Mouse (Mus musculus): ENCODE results near the gene Enpp6. TPM values are rescaled to one million over a fixed set of nuclear protein-coding genes. Genes with fewer than 3 reads are reported as not detected.

The Enpp6 gene
- 1 to 10 TPM in 1 of 2 experiments, under 1 TPM in 1; 0.70 to 1.0 TPM for total RNA-seq (2021)
- long read RNA-seq, experiment 1: 0 reads
- long read RNA-seq, experiment 2, partial matches to known transcripts: 0 of 1 reads
- long read RNA-seq, experiment 2, other reads (novel, unspliced or antisense): 1 of 1 reads

DNA sequence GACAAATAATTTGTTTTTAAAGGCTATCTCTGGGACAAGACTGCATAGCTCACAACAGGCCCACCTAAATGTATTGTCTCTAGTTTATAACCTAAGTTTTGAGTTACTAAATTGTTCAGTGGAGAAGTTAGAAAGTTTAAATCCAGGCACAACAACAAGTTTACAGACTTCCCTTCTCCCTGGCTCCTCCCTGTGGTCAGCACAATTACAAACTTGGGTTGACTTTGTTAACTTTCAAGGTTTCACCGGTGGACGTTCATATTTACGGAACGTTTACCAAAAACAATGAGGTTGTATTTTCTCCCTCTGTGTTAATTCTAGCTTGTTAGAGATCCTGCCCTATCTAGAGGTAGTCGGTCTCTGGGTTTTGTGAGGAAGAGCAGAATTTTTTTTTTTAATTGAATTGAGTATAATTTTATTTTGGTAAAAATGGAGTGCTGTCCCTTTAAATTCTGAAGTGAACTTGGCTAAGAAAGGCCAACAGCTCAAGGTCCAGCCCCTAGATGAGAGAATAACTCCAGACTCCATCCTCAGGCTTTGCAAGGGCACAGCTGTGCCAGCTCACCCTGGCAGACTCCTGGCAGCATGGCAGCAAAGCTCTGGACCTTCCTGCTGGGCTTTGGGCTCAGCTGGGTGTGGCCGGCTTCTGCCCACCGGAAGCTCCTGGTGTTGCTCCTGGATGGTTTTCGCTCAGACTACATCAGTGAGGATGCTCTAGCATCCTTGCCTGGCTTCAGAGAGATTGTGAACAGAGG lies at the start of gene Enpp6:
Gene Enpp6, plus strand, starts transcription at position 502 of the 755 bp plus-strand sequence.
- peak in 1 of 2 experiments; percentile 12 for DNase-seq (ENCODE audit: low spot score in 2 of 2)

- DNase-seq (ENCODE audit: low spot score in 2 of 2): no peak
These were observed 48.5 kb upstream of the Enpp6 start for GRCm38 (mm10) chr8:46938218-46938617.

DNA sequence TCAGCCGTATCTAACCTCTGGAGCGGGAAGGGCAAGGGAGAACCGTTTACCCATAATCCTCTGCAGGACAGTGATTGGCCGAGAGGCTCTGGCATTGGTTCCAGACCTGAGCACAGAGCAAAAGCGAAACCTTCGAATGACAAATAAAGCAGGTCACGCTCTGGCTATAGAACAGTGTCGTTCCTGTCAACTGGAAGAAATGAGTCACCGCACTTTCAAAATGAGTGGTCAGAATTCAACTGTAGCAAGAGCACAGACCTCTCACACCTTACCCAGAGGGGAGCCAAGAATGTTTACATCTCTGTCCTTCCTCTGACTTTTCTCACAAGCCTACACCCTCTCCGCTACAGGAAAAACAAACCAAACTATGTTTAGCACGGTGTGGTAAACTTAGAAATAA lies 45.4 kb upstream of the Enpp6 start:
- no peak for DNase-seq (ENCODE audit: low spot score in 2 of 2)

- no peak for DNase-seq (ENCODE audit: low spot score in 2 of 2)
These were observed 44.7 kb upstream of the Enpp6 start for GRCm38 (mm10) chr8:46941731-46942650.

- DNase-seq (ENCODE audit: low spot score in 2 of 2): no peak
These were observed 44.0 kb upstream of the Enpp6 start for GRCm38 (mm10) chr8:46942651-46943024.

- no peak for DNase-seq (ENCODE audit: low spot score in 2 of 2)
These were observed 43.4 kb upstream of the Enpp6 start for GRCm38 (mm10) chr8:46943337-46943736.

DNA sequence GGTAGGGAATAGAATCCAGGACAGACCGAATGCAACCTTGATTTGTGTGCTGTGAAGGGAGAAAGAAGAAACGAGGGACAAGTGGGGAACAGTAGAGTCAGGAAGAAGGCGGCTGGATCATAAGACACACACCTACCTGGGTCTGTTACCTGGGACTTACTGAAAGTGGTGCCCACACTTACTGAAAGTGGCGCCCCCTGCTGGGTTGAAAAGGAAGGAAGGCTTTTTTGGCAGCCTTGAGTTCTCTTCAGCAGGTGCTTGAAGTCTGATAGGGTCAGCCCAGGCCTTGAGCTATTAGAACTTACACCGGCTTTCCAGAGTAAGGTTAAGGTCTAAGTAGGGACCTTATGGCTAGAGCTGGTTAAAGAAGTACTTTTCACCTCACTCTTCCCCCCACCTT lies 40.5 kb upstream of the Enpp6 start:
- no peak for DNase-seq (ENCODE audit: low spot score in 2 of 2)

DNA sequence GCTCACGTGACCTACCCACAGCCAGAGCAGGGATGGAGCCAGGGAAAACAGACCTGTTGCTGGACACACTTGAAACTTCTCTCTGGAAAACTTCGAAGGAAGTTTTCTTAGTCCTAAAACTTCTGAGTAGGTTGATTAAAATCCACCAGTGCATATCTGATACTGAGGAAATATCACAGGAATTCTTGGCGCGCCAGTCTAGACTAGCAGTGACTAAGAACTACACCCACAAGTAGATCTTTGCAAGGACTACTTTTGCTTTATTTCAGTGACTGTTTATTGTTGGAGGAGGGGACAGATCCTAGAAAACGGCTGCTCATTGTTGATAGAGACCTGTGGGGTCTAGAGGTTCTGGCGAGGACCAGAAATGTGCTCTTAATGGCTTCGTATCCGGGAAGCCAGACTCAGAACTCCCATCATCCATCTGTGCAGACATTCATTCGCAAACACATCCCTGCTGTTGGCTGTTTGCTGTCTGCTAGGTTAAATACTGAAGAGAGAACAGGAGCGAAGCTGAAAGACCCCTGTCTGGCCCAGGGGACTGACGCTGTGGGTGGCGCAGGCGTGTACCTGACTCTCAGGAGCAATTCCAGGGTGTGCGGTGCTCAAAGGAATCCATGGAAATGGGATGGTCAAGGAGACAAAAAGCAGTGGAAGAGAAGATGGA lies 38.5 kb upstream of the Enpp6 start:
- DNase-seq (ENCODE audit: low spot score in 2 of 2): no peak

GRCm38 (mm10) chr8:46953472-46953871 lies 33.2 kb upstream of the Enpp6 start:
- peak; percentile 71 to 72 for DNase-seq (ENCODE audit: low spot score in 2 of 2)

DNA sequence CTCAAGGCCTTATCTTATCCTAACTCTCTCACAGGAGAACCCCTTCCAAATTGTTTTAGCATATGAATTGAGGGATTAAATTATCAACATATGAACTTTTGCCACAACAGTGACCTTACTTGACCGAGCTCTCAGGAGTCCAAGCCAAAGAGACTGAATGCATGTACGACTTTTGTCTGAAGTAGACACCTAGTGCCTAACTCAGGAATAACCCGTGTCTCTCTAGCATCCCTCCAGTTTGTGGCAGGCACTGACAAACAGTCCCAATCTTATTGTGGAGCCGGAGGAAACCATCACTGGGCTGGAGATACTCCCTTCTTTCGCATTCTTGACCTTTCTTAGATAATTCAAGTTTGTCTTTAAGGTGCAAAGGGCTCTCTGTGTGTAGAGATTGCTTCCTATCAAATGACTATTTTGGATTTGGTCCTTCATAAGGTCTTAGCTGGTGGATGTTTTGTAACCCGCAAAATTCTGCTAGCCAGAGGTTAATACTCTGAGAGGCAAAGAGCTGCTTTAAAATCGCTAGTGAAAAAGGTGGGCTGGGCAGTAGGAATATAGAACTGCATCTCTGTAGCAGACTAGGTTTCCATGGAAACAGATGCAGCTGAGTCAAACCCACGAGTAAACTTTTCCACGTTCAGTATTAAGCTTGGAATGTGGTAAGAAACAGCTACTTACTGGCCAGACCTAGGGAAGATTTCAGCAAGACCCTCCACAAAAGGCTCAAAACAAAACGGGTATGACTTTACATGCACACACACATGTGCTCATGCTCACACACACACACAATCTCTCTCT lies 23.9 kb upstream of the Enpp6 start:
- DNase-seq (ENCODE audit: low spot score in 2 of 2): no peak

DNA sequence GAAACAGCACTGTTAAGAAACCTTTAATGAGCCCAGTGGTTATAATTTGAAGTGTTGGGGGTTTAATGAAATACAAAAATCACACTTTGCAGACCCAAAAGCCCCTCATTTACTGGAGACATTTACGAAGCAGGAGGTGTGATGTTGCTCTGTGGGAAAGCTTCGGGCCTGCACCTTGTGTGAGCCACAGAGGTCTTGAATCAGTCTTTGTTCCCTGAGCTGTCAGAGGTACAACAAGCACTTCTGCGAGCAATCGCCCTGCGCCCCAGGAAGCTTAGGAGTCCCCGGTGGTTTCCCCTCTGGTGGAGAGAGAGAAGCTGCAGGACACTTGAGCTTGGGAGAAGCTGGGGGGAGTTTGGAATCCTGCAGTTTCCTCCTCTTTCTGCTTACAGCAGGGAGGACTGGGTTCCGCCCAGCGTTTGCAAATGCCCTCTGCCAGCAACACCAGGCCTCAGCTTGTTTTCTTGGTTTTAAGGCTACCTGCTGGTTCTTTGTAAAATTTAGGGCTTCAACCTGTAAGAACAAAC lies 23.0 kb upstream of the Enpp6 start:
- no peak for DNase-seq (ENCODE audit: low spot score in 2 of 2)

DNA sequence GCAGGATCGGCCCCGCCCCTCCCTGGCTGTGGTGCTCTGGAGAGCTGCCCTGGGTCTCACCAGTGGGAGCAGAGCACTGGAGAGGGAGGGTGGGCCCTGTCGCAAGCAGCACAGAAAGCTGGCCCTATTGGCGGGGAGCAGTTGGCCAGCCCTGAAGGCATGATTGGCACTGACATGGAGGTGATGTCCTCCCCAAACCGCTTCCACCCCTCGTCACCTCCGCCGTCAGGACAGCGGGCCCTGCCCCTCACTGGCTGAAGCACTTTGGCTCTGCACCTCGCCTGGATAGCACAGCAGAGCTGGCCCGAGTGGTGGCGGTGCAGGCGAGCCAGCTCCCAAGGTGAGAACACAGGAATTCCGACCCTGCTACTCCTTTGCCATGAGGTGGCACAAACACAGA lies 20.9 kb upstream of the Enpp6 start:
- no peak for DNase-seq (ENCODE audit: low spot score in 2 of 2)

DNA sequence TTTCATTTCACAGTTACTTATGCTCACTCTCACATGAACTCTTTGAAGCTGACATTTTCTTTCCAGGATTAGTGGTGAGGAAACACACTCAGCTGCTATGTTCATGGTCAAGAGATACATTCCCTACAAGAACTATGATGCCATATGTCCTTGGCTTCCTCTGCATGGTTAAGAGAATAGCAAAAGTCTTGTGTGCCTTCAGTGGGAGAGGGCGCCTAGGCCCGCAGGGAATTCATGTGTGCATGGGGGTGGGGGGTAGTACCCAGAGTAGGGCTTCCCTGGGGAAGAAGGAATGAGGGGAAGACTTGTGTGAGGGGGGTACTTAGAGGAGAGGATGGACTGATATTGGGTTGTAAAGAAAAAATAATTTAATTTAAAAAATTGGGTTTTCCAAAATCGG lies 18.0 kb upstream of the Enpp6 start:
- no peak for DNase-seq (ENCODE audit: low spot score in 2 of 2)

GRCm38 (mm10) chr8:46969386-46969785 lies 17.3 kb upstream of the Enpp6 start:
- DNase-seq (ENCODE audit: low spot score in 2 of 2): no peak

DNA sequence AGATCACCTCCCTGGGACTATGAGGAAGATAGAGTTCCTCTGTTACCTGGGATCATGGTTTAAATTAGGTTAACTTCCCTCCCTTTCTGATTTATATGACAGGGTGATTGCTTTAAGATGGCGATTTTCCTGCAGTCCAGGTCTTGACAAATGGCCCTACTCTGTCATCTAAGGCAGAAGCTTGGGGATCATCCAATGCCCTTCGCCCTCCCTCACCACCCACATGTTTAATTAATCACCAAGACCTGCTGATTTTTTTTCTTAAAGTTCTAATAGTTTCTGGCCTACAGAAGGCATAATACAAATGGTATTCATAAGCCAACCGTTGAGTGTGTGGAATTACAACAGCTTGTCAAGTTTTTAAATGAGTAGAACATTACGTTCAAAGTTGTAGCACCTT lies 9.3 kb upstream of the Enpp6 start:
- no peak for DNase-seq (ENCODE audit: low spot score in 2 of 2)

DNA sequence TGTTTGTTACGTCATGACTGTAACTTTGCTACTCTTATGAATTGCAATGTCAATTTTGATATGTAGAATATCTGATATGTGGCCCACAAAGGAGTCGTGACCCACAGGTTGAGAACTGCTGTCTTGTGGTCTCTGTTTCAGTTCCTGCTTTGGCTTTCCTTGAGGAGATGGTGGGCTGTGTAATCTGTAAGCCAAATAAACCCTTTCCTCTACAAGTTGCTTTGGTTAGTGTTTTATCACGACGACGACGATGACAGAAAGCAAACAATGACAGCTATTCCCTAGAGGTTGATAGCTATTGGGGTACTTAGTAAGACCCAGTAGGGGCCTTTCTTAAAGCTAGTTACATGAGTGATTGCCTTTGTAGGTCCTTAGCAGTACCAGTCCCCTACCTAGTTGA lies 4.5 kb upstream of the Enpp6 start:
- no peak for DNase-seq (ENCODE audit: low spot score in 2 of 2)

DNA sequence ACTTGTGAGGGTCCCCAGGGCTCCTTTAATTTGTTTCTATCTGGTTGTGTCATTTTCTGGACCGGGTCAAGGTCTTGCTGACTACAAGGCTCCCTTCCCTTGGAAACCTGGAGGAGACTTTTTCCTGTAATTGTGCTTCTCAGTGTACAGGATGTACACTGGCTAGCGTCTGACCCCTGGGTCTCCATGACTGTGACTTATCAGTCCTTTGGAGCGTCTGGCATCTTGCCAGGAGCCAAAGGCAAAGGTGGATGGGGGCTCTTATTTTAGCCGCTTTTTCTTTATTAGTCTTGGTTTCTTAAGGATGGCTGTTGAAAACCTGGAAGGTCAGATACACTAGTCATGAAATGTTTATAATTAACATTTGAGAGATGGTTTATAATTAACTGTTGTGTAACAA lies 3.9 kb upstream of the Enpp6 start:
- no peak for DNase-seq (ENCODE audit: low spot score in 2 of 2)

DNA sequence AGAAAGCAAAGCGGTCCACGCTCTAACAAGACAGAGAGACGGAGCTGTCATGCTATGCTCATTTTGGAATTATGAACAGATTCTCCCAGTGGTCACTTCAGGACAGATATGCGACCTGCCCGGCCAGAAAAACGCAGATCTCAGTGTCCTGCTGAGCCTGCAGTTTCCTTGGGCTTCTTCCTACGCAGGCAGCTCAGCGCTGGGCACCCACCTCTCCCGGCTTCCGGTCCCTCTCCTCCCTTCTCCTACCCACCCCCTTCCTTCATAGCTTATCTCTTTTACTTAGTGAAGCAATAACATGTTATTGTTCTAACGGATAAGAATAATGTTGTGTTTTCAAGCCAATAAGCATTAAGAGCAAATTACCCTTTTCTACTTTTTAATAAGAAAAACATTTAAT lies 2.0 kb upstream of the Enpp6 start:
- DNase-seq (ENCODE audit: low spot score in 2 of 2): no peak

DNA sequence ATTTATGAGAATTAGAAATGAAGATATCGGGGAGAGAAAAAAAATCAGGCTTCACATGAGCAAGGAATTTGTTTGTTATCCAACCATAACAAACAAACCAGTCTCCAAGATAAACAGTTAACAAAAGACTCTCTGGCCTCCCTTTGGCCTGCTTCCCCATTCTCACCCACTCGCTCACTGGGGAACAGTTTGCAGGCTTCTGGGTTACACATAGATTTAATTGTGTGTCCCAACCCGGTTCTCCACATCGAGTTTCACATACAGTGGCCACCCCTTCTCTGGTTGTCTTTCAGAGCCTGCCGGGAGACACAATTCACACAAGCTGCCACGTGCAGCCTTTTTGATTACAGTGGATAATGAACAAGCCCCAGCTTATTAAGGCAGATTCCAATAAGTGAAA lies 1.7 kb downstream of the Enpp6 start:
- no peak for DNase-seq (ENCODE audit: low spot score in 2 of 2)

DNA sequence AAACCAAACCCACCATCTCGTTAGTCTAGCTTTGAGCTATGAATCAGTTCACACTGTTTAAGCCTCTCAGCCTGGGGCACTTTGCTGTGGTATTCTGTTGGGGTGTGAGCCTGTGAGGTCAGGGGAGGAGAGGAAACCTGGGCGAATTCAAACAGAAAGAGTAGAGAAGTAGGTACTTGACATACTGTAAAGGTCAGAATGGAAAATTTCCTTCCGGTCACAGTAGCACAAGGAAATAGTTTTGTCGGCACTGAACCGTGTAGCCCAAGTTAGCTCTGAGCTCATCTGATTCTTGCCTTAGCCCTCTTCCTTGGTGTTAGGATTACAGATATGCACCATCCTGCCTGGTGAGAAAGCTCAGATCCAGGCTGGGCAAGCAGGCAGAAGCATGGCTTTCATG lies 4.4 kb downstream of the Enpp6 start:
- DNase-seq (ENCODE audit: low spot score in 2 of 2): no peak

All from adrenal gland, adult 18-20 months (tissue).